Mouse (Mus musculus) stomach, embryonic 16.5 days (tissue): ENCODE data around the gene Fcer2a. TPM values are rescaled to one million over a fixed set of nuclear protein-coding genes. Genes with fewer than 3 reads are reported as not detected.

ENCODE experiments used
- ATAC-seq: fragments of 200-750 bp; cut with Nextera tagmentation; 2 replicates; pipeline ENCODE4 v1.8.0; 2017; ENCODE audit warnings: moderate number of reproducible peaks, moderate TSS enrichment; ENCODE audit not compliant: insufficient read depth, low FRiP score
- H3K27ac ChIP-seq: fragments of 300-500 bp; sonication (generic); 2 replicates; pipeline ENCODE4 v1.5.1; 2014; ENCODE audit warnings: low read length
- H3K27me3 ChIP-seq: fragments of 300-500 bp; sonication (generic); 2 replicates; pipeline ENCODE4 v1.6.1; 2014; ENCODE audit warnings: low read length, control low read depth, mixed read lengths; ENCODE audit not compliant: control insufficient read depth, insufficient read depth
- H3K36me3 ChIP-seq: fragments of 300-500 bp; sonication (generic); 2 replicates; pipeline ENCODE4 v1.6.1; 2014; ENCODE audit warnings: low read length; ENCODE audit not compliant: control insufficient read depth, insufficient read depth
- H3K4me1 ChIP-seq: fragments of 300-500 bp; sonication (generic); 2 replicates; pipeline ENCODE4 v1.6.1; 2014; ENCODE audit warnings: low read length, control low read depth, mixed read lengths; ENCODE audit not compliant: control insufficient read depth, insufficient read depth
- H3K4me2 ChIP-seq: fragments of 300-500 bp; sonication (generic); 2 replicates; pipeline ENCODE4 v1.6.1; 2014; ENCODE audit warnings: low read depth, low read length, mixed read lengths
- H3K4me3 ChIP-seq: fragments of 300-500 bp; sonication (generic); replicated peaks from 2 replicates; pipeline ENCODE4 v1.5.1; 2014; ENCODE audit warnings: mild to moderate bottlenecking, low read length
- H3K9ac ChIP-seq: fragments of 300-500 bp; sonication (generic); 2 replicates; pipeline ENCODE4 v1.6.1; 2014; ENCODE audit warnings: low read length
- H3K9me3 ChIP-seq: fragments of 300-500 bp; sonication (generic); replicated peaks from 2 replicates; pipeline ENCODE4 v1.6.1; 2016; ENCODE audit warnings: low read length, control low read depth; ENCODE audit not compliant: control insufficient read depth
- WGBS: fragments of 180-500 bp; shearing (Covaris S2); extraction: QIAGEN DNeasy Blood & Tissue Kit; methylation state at CpG from one replicate; pipeline ENCODE4 v1.1.7; 2014; 5-methylcytosine and 5-hydroxymethylcytosine counted together
- polyA plus RNA-seq: library from polyadenylated mRNA; unstranded; fragments of >200 nt; fragmentation: Nextera tagmentation; extraction: Ambion mirVana; gene quantifications from 2 replicates; pipeline ENCODE4 v1.2.1, GENCODE M21; 2015

Fcer2a gene
- polyA plus RNA-seq: 0.17 and 0.20 TPM in 2 replicates

DNA sequence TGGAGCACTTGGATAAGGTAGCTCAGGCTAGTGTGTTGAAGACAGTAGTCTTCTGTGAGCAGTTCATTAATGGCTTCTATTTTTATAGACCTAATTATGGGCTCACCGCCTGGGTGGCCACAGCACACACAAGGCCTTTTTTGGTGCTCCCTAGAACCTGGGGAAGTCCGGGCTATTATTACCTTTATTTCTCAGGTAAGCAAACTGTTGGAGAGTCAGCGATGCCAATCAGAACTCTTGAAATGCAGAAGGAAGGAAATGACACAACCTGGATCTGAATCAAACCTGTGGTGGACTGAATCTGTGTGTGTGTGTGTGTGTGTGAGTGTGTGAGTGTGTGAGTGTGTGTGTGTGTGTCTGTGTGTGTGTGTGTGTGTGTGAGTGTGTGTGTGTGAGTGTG is at the start of gene Fcer2a:
Gene Fcer2a, minus strand, starts transcription at position 55 of the 400 bp plus-strand sequence.
- WGBS: 75% methylated on average over 3 of the region's 3 CpGs
- Histone ChIP-seq H3K27me3 (no peaks in the 10 kb centered on the region), H3K27ac (no peak within 1 kb of the TSS), H3K4me3 (no peak within 1 kb of the TSS), H3K9ac (no peak within 1 kb of the TSS), H3K9me3 (no peaks in the 10 kb centered on the region), H3K36me3 (no peaks in the 10 kb centered on the region), H3K4me1 (no peaks in the 10 kb centered on the region), H3K4me2 (no peak within 1 kb of the TSS)
- no peak for ATAC-seq

DNA sequence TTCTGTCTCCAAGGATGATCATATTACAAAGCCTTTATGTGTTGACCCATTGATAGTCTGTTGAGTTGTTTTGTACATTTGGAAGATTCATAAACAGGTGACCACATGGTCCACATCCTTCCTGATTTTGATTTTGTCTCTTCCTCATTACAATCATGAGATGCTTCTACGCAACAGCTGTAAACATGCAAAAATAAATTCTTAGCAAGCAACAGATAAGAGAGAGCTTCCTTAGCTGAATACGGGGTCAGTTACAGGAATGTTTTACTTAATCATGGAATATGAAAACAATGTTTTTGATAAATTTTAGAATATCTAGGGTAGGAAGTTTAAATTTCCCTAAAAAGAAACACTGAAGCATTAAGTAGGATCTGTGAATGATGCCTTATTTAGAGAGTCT is 43.0 kb upstream of the Fcer2a start:
- no peak overlapping the region for H3K9ac ChIP-seq

DNA sequence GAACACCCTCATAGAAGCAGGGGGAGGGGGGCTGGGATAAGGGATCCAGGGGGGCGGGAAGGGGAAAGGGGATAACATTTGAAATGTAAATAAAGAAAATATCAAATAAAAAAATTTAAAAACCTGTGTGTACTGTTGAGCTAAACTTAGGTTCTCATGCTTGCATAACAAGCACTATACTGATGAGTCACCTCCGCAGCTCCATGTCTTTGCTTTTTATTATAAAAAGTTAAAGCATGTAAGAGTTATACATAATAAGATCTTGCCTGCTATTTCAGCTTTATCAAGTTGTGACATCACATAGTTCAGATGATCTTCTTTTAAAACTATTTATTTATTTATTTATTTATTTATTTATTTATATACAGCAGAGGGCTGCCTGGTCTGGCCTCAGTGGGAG is 41.6 kb upstream of the Fcer2a start:
- H3K4me2 ChIP-seq: no peak overlapping the region
- no peak for ATAC-seq
- WGBS: 88% methylated on average over 2 of the region's 2 CpGs
- H3K4me3 ChIP-seq: no peak overlapping the region
- no peak overlapping the region for H3K27ac ChIP-seq
- no peaks in the 10 kb centered on the region for H3K36me3 ChIP-seq
- no peaks in the 10 kb centered on the region for H3K27me3 ChIP-seq
- H3K9me3 ChIP-seq: no peaks in the 10 kb centered on the region
- H3K9ac ChIP-seq: no peak overlapping the region
- no peaks in the 10 kb centered on the region for H3K4me1 ChIP-seq

More for the DNA sequence above, 43.0 kb upstream of the Fcer2a start:
- H3K27me3 ChIP-seq: no peaks in the 10 kb centered on the region
- no peak for ATAC-seq
- WGBS: 82% methylated on average over 2 of the region's 2 CpGs
- H3K36me3 ChIP-seq: no peaks in the 10 kb centered on the region
- no peak overlapping the region for H3K4me3 ChIP-seq
- H3K9me3 ChIP-seq: no peaks in the 10 kb centered on the region
- H3K27ac ChIP-seq: no peak overlapping the region
- H3K4me1 ChIP-seq: no peaks in the 10 kb centered on the region
- no peak overlapping the region for H3K4me2 ChIP-seq

DNA sequence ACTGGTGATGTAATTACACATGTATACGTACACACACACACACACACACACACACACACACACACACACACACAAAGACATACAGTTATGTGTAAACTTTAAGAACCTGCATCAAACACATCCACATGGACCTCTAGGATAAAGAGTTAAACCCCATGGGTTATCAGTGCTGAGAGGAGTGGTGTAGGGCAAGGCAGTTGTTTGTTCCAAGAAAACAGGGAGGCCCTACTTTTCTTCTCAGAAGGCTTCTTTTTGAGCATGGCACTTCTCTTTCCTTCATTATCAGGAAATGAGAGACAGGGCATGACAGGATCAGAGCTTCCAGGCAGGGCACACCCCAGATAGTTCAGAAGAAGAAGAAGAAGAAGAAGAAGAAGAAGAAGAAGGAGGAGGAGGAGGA is 40.1 kb upstream of the Fcer2a start:
- Histone ChIP-seq H3K27ac (no peak overlapping the region), H3K27me3 (no peaks in the 10 kb centered on the region), H3K4me3 (no peak overlapping the region), H3K4me2 (no peak overlapping the region), H3K9me3 (no peaks in the 10 kb centered on the region), H3K36me3 (no peaks in the 10 kb centered on the region), H3K9ac (no peak overlapping the region), H3K4me1 (no peaks in the 10 kb centered on the region)
- 50% methylated on average over 1 of the region's 1 CpGs for WGBS
- ATAC-seq: no peak

DNA sequence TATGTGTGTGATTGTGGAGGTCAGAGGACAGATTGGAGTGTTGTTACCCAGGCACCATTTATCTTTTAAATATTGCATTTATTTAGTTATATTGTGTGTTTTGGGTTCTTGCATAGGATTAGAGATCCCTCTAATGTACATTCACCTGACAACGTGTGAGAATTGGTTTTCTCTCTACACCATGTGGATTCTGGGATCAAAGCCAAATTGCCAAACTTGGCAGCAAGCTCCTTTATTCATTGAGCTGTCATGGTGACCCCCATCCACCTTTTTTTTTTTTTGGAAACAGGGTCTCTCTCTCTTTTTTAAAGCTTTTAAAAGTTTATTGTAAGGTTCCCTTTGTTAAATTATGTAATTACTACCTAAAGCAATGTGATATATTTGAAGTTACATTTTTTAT is 27.1 kb upstream of the Fcer2a start:
- H3K27me3 ChIP-seq: no peaks in the 10 kb centered on the region
- H3K4me3 ChIP-seq: no peak overlapping the region
- WGBS: 17% methylated on average over 1 of the region's 1 CpGs
- no peaks in the 10 kb centered on the region for H3K4me1 ChIP-seq
- ATAC-seq: no peak
- H3K9me3 ChIP-seq: no peaks in the 10 kb centered on the region
- H3K9ac ChIP-seq: no peak overlapping the region
- H3K36me3 ChIP-seq: no peaks in the 10 kb centered on the region
- no peak overlapping the region for H3K27ac ChIP-seq
- H3K4me2 ChIP-seq: no peak overlapping the region

DNA sequence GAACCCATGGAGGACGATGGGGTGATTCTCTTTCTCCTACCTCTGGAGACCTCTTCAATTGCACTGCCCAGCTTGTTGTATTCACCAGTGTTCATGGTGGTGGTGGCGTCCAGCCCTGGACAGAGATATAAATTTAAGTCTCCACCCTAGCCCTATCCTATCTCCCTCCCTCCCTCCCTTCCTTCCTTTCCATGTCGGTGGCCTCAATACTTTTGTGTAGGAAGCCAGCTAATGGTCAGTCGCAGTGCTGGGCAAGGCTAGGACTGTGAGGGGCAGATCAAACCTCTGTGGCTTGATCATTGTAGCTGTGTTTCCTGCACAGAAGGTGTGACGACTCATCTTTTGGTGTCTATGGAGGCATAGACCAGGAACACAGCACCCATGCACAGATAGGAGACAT is 26.6 kb upstream of the Fcer2a start, which contains the start of gene Clec4g:
Gene Clec4g, minus strand, starts transcription at position 101 of the 400 bp plus-strand sequence.
- Histone ChIP-seq H3K4me3 (no peak within 1 kb of the TSS), H3K27ac (no peak within 1 kb of the TSS), H3K4me1 (no peaks in the 10 kb centered on the region), H3K27me3 (no peaks in the 10 kb centered on the region), H3K9ac (no peak within 1 kb of the TSS), H3K4me2 (no peak within 1 kb of the TSS), H3K36me3 (no peaks in the 10 kb centered on the region), H3K9me3 (no peaks in the 10 kb centered on the region)
- WGBS: 67% methylated on average over 5 of the region's 5 CpGs
- no peak for ATAC-seq

DNA sequence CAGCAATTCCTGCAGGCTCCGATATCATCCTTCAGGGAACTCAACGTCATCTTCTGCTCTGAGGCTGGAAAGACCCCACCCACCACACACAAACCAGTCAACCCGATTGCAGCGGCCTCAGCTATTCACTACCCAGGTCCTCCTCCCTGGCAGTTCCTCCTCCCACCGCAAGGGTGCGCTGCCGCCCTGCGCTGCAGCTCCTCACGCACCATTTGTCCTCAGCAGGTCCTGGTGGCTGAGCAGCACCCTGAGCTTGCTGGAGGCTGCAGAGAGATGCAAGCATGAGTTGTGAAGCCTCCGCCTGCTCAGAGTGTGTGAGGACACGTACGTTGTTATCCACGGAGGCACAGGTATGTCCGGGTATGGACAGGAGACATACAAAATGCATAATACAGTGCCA is 24.6 kb upstream of the Fcer2a start:
- WGBS: 17% methylated on average over 14 of the region's 14 CpGs
- H3K27me3 ChIP-seq: no peaks in the 10 kb centered on the region

DNA sequence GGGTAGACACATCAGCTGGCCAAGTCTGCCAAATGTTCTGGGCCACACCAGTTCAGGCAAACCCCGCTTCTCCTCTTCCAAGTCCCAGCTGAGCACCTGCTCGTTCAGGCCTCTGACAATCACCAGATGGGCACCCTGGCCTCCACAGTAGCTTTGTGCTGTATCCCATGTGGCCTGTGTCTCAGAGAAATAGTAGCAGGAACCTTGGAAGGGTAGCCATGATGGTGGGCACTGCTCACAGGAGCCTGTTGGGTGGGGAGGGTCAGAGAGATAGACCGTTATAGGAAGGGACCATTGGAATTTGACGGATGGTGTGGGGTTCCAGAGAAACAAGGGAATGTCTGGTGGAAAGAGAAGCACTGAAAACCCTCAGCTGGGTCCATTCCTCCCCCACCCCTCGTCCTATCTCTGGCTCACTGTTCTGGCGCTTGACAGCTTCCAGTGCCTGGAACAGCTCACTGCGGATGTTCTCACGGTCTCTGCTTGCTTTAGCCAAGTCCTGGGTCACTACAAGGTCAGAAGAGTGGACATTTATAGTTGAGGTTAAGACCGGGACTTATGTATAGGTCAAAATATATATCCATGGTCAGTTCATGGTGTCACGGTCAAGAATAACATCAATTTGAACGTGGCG is 23.5 kb upstream of the Fcer2a start:
- H3K9ac ChIP-seq: no peak overlapping the region
- H3K27ac ChIP-seq: no peak overlapping the region
- H3K27me3 ChIP-seq: no peaks in the 10 kb centered on the region
- ATAC-seq: 0 out of 2 replicates have a peak, but pooled peaks have one; percentile 33
- H3K4me1 ChIP-seq: no peaks in the 10 kb centered on the region
- H3K36me3 ChIP-seq: no peaks in the 10 kb centered on the region
- 72% methylated on average over 12 of the region's 12 CpGs for WGBS
- no peak overlapping the region for H3K4me3 ChIP-seq
- no peak overlapping the region for H3K4me2 ChIP-seq
- H3K9me3 ChIP-seq: no peaks in the 10 kb centered on the region

More for the DNA sequence above, 24.6 kb upstream of the Fcer2a start:
- no peaks in the 10 kb centered on the region for H3K4me1 ChIP-seq
- no peak overlapping the region for H3K4me2 ChIP-seq
- no peaks in the 10 kb centered on the region for H3K9me3 ChIP-seq
- no peak overlapping the region for H3K4me3 ChIP-seq
- H3K9ac ChIP-seq: no peak overlapping the region
- no peaks in the 10 kb centered on the region for H3K36me3 ChIP-seq
- no peak for ATAC-seq
- no peak overlapping the region for H3K27ac ChIP-seq

DNA sequence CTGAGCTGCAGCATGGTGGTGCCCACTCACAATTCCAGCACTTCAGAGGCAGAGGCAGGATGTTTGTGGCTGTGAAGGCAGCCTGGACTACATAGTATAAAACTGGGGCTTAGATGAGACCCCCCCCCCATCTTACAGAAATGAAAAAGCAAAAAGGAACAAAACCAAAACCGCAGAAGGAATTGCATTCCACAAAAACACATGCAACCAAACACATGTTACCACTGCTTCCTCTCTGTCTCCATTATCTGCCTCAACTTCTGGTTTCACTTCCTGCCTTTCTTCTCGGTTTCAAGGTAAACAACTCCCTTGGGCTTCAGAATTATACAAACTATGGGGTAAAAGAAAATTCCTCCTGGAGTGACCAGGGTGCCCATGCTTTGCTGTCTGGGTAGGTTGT is 17.7 kb upstream of the Fcer2a start:
- no peak overlapping the region for H3K4me2 ChIP-seq
- H3K9ac ChIP-seq: no peak overlapping the region
- no peaks in the 10 kb centered on the region for H3K9me3 ChIP-seq
- 37% methylated on average over 2 of the region's 2 CpGs for WGBS
- no peaks in the 10 kb centered on the region for H3K36me3 ChIP-seq
- H3K4me3 ChIP-seq: no peak overlapping the region
- no peaks in the 10 kb centered on the region for H3K27me3 ChIP-seq
- no peak for ATAC-seq
- H3K27ac ChIP-seq: no peak overlapping the region
- H3K4me1 ChIP-seq: no peaks in the 10 kb centered on the region
